Mouse (Mus musculus) urinary bladder, postnatal 4 days (tissue): ENCODE measurements around the gene Ror1.
A peak's percentile ranks its signal among the peaks of the same experiment; 100 is the strongest.

Experiments used
- DNase-seq, 2 experiments: peaks; one replicate each; pipeline ENCODE4 v3.0.0; 2021 to 2022; ENCODE audit warnings: low spot score in 2 of 2

Ror1 gene

GRCm38 (mm10) chr4:100095685-100096595 is at the start of gene Ror1:
TSS of gene Ror1 (plus strand) at chr4:100095791.
- peak; percentile 86 to 94 for DNase-seq

- DNase-seq = peak in 1 of 2 experiments; percentile 54
Observed at GRCm38 (mm10) chr4:100047066-100047465, 48.5 kb upstream of the Ror1 start.

DNA sequence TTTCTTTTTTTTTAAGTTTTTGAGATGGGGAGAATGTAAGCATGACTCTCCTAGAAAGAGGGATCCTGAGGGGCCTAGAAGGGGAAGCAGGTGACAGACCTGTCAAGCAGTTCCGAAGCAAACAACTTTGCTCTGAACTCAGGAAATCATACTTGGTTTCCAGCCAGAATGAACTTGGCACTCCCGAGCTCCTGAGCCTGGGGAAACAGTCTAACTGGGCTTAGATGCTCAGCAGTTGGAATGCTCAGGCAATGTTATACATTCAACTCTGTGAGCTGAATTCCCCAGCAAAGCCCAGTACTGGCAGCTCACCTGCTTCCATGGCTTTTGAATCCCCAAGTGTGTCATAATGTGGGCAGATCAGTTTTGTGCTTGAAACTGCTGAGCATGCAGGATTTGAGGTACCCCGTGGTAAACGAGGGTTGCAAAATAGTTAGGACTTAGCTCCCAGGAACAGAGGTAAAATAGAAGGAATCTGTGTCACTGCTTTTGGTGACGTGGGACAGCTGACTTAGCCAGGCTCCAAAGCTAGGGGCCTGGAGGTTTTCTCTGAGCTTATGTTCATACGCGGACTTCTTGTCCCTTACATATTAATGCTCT is 47.1 kb upstream of the Ror1 start:
- peak in 1 of 2 experiments; percentile 56 for DNase-seq

GRCm38 (mm10) chr4:100051767-100052166 is 43.8 kb upstream of the Ror1 start:
- DNase-seq = peak in 1 of 2 experiments; percentile 28

- no peak for DNase-seq
Observed at GRCm38 (mm10) chr4:100052258-100052657, 43.3 kb upstream of the Ror1 start.

DNA sequence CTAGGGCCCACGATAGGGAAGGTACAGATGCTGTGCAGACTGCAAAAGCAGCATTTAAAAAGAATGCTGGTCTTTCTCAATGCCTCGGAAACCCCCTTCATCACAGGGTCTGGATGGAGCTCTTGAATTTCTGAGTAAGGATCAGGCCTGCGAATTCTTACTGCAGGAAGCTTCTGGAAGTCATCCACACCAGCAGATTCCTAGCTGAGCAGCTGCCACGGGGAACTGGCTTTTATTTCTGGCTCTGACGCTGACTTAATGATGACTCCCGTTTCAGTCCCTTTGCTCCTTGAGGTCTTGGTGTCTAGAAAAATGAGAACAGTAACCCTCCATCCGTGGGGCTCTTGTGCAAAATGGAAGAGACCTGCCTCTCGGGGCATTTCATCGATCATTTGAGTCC is 39.5 kb upstream of the Ror1 start:
- DNase-seq = no peak

DNA sequence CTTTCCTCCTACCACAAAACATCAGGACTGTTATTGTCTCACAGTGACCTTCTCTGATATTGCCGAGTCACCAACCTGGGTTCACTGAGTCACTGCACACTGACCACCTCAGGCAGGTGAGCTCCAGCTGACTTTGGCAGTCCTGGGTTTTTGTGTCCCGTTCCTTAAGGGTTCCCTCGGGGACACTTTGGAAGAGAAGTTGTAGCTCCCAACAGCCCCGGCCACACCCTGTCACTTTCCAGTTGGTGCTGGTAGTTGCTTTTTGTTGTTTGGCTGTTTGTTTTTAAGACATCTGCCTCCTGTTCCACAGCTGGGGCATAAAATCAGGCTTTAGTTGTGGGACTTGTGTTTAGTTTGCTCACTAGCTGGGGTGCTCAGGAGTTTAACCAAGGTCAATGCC is 39.1 kb upstream of the Ror1 start:
- no peak for DNase-seq

DNA sequence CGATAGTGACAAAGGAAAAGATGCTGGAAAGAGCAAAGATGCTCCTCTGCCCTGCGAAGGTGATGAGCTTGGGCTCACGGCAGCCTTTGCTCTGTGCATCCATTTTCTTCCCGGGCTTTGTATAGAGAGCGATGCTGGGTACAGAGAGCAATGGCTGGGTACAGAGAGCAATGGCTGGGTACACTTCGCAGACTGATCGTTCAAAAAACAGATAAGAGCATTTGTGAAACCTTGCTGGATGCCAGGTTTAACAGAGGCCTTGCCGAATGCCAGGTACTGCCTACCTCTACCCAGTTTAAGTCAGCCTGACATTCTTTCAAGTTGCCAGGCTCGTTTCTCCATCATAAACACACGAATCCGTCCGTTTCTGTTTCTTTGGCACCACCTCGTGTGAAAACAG is 38.2 kb upstream of the Ror1 start:
- no peak for DNase-seq

DNA sequence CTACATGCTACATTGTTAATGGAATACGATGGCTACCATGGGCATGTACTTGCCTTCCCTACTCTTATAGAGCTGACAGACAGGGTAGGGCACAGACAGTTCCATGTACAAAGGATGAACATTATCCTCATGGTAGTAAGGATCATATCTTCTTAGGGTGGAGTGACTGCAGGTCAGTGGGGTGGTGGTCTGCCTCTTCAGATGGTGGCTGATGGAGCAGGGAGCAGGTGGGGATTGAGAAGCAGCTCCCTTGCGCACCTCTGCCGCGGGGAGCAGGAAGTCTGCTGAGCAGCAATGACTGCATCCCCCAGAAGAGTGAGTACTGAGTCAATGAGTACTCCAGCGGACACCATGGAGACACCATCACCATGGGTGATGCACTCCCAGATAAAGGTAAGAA is 37.0 kb upstream of the Ror1 start:
- no peak for DNase-seq

DNA sequence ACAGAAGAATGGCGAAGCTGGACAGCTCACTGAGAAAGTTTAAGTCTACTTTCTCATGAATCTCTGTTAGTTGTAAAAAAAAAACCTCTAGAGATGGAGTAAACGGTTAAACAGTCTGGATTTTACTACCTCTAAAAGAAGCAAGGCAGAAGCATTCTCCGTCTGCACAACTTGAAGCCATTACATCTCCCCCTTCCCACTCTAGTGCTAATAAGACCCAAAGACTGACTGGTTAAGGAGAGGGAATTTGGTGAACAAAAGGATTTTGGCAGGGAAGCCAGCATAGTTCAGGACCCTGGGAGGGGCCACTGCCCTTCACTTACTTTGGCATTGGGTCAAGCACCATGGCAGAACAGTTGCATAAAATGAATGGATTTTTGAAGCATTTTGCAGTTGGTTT is 35.8 kb upstream of the Ror1 start:
- no peak for DNase-seq

DNA sequence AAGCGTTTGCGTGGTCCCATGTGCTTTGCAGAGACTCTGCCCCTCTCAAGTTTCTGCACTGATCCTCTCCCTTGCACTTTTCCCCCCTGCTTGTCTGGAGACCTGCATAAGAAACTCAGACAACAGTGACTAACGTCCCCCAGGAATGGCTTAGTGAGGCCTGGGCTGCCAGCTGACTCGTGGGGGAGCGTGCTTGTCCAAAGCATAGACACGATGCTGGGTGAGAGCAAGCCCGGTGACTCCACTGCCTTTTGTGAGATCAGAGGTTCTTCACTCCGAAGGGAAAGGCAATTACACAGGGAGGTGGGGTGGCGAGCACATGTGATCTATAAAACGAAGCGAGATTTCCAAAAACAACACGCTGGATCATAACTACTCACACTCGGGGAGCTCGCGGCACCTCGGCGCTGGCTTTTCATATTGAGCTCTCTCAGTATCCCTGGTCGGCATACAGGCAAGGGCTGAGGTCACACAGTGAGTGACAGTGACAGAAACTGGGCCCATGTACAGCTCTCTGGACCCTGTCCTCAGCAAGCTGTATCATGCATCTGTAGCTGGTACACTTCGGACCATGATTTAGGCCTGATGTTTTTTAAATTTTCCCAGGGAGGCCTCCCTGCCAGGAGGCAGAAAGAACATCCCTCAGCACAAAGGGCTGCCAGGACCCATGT is 34.1 kb upstream of the Ror1 start:
- no peak for DNase-seq

DNA sequence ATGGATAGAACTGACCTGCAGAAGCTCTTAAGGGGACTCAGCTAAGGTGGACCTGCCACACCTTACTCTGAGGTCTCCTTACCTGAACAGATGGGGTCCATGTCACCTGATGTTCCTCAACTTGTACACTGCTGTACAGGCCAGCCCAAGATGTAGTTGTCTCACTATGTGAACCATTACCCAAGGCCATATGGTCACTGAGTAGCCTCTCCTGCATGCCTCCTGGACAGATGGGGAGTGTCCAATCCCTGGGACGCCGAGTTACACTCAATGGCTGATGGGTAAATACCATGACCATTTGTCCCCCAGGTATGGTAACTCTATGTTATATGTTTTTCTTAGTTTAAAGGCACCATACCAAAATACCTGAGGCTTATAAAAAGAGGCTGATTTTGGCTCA is 29.9 kb upstream of the Ror1 start:
- DNase-seq = no peak

DNA sequence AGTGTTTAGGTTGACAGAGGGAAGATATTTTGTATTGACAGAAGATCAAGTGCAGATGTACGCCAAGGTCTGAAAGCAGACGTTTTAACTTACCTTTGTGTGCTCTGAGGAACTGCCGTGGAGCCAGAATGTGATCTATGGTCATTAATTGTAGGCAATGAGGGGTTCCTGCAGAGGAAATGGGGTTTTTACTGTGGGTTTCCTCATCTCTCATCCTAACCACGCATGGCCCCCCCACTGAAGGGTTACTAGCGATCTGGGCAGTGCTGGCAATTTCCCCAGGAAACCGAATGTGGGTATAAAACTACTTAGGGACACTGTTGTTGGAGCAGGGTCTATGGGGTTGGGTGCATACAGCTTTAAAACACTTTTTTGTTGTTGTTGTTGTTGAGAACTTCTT is 25.5 kb upstream of the Ror1 start:
- DNase-seq = no peak

DNA sequence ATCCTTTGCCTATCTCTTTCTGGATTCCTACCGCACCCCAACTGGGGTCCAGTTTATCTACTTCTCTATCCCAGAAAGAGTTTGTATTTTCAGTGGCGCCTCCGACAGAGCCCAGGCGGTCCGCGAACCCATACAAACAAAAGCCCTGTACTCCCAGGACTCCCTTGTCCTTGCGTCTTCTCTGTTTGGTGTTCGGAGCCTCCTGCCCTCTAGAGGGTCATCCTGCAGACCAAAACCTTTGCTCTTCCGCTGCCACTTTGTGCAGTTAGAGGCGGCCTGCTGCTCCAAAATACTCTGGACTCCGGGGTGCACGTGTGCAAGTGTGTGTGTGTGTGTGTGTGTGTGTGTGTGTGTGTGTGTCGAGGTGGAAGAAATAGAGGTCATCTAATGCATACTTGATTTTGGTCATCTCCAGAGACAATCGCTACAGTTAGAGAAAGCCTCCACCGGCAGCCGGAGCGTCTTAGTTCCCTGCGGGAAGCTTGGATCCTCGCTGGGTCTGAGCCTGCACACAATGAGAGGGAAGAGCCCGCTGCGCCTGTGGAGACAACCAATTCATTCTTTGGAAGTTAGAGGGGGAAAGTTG is 1.1 kb downstream of the Ror1 start:
- DNase-seq = no peak

- DNase-seq = no peak
Observed at GRCm38 (mm10) chr4:100097364-100097979, 1.9 kb downstream of the Ror1 start.

- DNase-seq = no peak
Observed at GRCm38 (mm10) chr4:100101066-100101820, 5.7 kb downstream of the Ror1 start.

- no peak for DNase-seq
Observed at GRCm38 (mm10) chr4:100101844-100102243, 6.3 kb downstream of the Ror1 start.

DNA sequence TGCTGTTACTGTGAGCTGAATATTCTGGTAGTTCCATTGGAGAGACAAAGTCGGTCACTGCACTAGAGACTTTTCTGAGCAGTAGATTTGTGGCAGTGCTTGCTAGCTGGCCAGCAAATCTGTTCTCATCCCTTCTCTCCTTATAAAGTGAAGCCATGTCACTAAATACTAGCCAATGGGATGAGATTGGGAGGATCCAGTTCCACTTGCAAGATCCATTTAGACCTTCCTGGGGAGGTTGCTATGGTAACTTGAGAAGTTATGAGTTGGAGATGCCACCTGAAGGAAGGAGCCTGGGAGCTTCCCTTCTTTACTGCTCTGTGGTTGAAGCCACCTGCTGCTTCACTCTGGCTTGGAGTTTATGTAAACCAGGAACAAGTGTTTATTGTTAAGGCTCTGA is 8.7 kb downstream of the Ror1 start:
- no peak for DNase-seq

DNA sequence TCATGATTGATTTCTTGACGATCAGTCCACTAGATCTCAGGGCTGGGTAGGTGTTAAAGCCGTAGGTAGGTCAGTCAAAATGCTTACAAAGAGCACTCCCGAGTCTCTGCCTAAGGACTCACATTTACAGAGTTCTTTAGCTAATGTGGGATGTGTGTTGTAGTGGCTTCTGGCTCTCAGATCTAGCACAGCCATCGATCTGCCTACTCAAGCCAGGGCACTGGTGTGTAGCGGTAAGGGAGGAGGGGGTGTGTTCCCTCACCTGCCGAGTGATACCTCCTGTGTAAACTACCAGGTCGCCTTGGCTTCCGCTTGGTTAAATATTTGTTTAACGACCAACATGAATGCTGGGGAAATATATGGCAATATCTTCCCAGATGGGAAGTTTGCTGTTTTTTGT is 12.0 kb downstream of the Ror1 start:
- DNase-seq = peak in 1 of 2 experiments; percentile 47

- no peak for DNase-seq
Observed at GRCm38 (mm10) chr4:100108551-100108950, 13.0 kb downstream of the Ror1 start.

GRCm38 (mm10) chr4:100114148-100114547 is 18.6 kb downstream of the Ror1 start:
- DNase-seq = no peak
